Mouse (Mus musculus): ENCODE results near the gene Lims1.

The Lims1 gene

GRCm38 (mm10) chr10:58427930-58428329, 104.7 kb downstream of the Lims1 start:
- no peak for DNase-seq (ENCODE audit: low read depth in 2 of 2, low spot score in 2 of 2)

- DNase-seq (ENCODE audit: low read depth in 2 of 2, low spot score in 2 of 2) = peak; percentile 13 to 15
Observed at GRCm38 (mm10) chr10:58445850-58446249, 122.6 kb downstream of the Lims1 start.

GRCm38 (mm10) chr10:58446384-58447279, 123.4 kb downstream of the Lims1 start, which contains the start of gene Ranbp2:
Ranbp2 (plus strand) TSS chr10:58446920.
- DNase-seq (ENCODE audit: low read depth in 2 of 2, low spot score in 2 of 2) = peak; percentile 95

GRCm38 (mm10) chr10:58447280-58447781, 124.1 kb downstream of the Lims1 start:
- DNase-seq (ENCODE audit: low read depth in 2 of 2, low spot score in 2 of 2) = peak; percentile 49 to 50

GRCm38 (mm10) chr10:58451575-58451974, 128.3 kb downstream of the Lims1 start:
- no peak for DNase-seq (ENCODE audit: low read depth in 2 of 2, low spot score in 2 of 2)

- DNase-seq (ENCODE audit: low read depth in 2 of 2, low spot score in 2 of 2) = no peak
Observed at GRCm38 (mm10) chr10:58452185-58452584, 128.9 kb downstream of the Lims1 start.

GRCm38 (mm10) chr10:58459896-58460295, 136.6 kb downstream of the Lims1 start:
- DNase-seq (ENCODE audit: low read depth in 2 of 2, low spot score in 2 of 2) = no peak

Data from CD8-positive naive resting alpha-beta T cell, adult 2 months (primary cell).